ENCODE assay signal across 1 mouse cellular context in the genomic region with DNA sequence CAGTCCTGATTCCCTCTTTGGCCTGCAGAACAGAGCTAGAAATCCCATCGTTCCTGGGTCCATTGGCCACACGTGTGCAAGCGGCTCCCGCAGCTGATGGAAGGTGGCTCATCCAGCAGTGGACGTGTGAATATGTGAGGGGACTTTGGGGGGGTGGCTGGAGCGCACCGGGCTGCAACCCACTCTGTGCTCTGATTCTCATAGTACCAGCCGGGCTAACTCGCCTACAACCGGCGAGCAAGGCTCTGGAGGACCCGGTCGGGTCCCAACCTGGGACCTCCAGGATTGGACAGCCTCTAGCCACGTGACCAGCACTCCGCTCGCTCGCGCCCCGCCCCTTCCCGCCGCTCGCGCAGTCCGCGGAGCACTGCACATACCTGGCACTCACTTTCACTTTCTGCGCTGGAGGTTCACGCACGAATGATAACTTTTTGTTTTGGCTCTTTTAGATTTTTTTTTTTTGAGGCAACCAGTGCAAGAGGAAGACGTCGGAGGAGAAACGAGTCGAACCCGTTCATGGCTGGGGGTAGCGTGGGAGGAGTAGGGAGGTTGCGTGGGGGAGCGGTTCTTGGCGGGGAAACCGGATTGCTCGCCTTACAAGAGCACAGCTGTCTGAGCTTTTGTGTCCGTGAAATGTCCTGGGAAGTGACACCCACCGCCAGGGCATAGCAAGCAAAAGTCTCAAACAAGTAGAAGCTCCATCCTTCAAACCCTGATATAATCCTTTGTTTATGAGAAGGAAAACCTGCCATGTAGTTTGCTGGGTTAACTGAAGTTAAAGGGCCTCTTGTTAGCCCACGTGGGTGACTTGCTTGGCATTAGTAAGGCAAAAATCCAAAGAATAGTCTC.
TF ChIP-seq lines count a peak whose summit lies in the region.

No protein-coding gene starts in this region.

TF ChIP-seq in CH12.LX, 34 proteins besides CTCF, POLR2A, EP300 and RAD21 (continued from another document):
- peak; percentile 77 for TF ChIP-seq NELFE (IDR thresholded peaks at IDR 0.05; ENCODE audit: low read depth, low read length)
- 0 out of 2 replicates have a peak, but pooled peaks have one; percentile 19 for TF ChIP-seq TBP (conservative IDR thresholded peaks at IDR 0.05; ENCODE audit: low read depth, low read length)
- no peak for TF ChIP-seq KAT2A (IDR thresholded peaks at IDR 0.05; ENCODE audit: insufficient replicate concordance, low read length)
- no peak for TF ChIP-seq ZKSCAN1 (IDR thresholded peaks at IDR 0.05; ENCODE audit: borderline replicate concordance, low read depth, low read length)
- TF ChIP-seq SIN3A (IDR thresholded peaks at IDR 0.05; ENCODE audit: low read length), result peak; percentile 59
- no peak for TF ChIP-seq PAX5 (IDR thresholded peaks at IDR 0.05; ENCODE audit: low read length)
- TF ChIP-seq JUN (IDR thresholded peaks at IDR 0.05; ENCODE audit: insufficient read depth, low read depth, low read length), result no peak
- 0 out of 2 replicates have a peak, but pooled peaks have one; percentile 1 for TF ChIP-seq MYC (IDR thresholded peaks at IDR 0.05; ENCODE audit: low read depth, low read length)
- 0 out of 2 replicates have a peak, but pooled peaks have one; percentile 24 for TF ChIP-seq ETS1 (conservative IDR thresholded peaks at IDR 0.05; ENCODE audit: low read depth, low read length)
- TF ChIP-seq POLR2AphosphoS2 (IDR thresholded peaks at IDR 0.05; ENCODE audit: low read depth, low read length), result no peak
- peak; percentile 56; the same call in 1 of the 2 replicates for TF ChIP-seq IRF4 (IDR thresholded peaks at IDR 0.05; ENCODE audit: low read depth, low read length)
- peak; percentile 72 for TF ChIP-seq NRF1 (IDR thresholded peaks at IDR 0.05; ENCODE audit: low read depth, low read length)
- no peak for TF ChIP-seq UBTF (IDR thresholded peaks at IDR 0.05; ENCODE audit: low read depth, low read length)
- 0 out of 2 replicates have a peak, but pooled peaks have one; percentile 62 for TF ChIP-seq TCF12 (IDR thresholded peaks at IDR 0.05; ENCODE audit: low read depth, low read length)
- peak; percentile 53 for TF ChIP-seq BHLHE40 (IDR thresholded peaks at IDR 0.05; ENCODE audit: low read depth, low read length)
- TF ChIP-seq MXI1 (IDR thresholded peaks at IDR 0.05; ENCODE audit: low read depth, low read length), result peak; percentile 23; the same call in 1 of the 2 replicates
- peak; percentile 41; the same call in 1 of the 2 replicates for TF ChIP-seq HCFC1 (IDR thresholded peaks at IDR 0.05; ENCODE audit: low read depth, low read length)
- TF ChIP-seq MAFK (IDR thresholded peaks at IDR 0.05; ENCODE audit: insufficient replicate concordance, low read length), result no peak
- peak; percentile 47; the same call in 1 of the 2 replicates for TF ChIP-seq MAZ (IDR thresholded peaks at IDR 0.05; ENCODE audit: low read depth, low read length)
- TF ChIP-seq GABPA (IDR thresholded peaks at IDR 0.05; ENCODE audit: insufficient replicate concordance, low read depth, low read length), result no peak
- peak; percentile 95 for TF ChIP-seq USF1 (IDR thresholded peaks at IDR 0.05; ENCODE audit: low read depth, low read length)
- peak; percentile 44; the same call in 1 of the 2 replicates for TF ChIP-seq CHD2 (IDR thresholded peaks at IDR 0.05; ENCODE audit: low read length)
- peak; percentile 36; the same call in 1 of the 2 replicates for TF ChIP-seq RCOR1 (conservative IDR thresholded peaks at IDR 0.05; ENCODE audit: low read depth, low read length)
